ENCODE assay signal across 21 mouse cellular contexts in the genomic region with DNA sequence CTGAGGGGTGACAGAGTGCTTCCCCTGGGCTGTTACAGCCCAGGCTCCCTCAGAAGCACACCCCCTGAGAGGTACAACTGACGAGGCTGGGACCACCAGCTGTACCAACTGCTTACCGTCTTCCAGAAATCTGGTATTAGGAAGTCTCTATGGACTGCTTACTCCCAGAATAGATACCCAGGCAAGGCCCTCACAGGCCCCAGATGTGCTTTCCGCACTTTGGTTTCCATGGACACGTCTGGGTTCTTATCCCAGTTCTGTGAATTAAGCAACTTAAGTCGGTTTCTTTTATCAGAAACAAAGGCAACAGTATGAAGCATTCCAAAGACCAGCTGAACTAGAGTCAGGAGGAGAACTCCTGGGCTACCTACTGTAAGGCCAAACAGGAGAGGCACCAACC.
DNase-seq lines count a peak whose midpoint lies in the region; ATAC-seq lines count a peak whose summit lies in the region.
"Had no signal": no experiment of that assay in that cellular context is flagged by ENCODE, and none has a peak within 500 bp of the region (broad histone marks: within the 10 kb centered on the region; RNA-seq: fewer than 3 reads in every experiment).

No protein-coding gene starts in this region.

- DNase-seq in forebrain, embryonic 11.5 days (ENCODE audit: low spot score) = peak; percentile 46
- DNase-seq in midbrain, embryonic 11.5 days (ENCODE audit: low spot score, missing footprints) = no peak
- DNase-seq in neural tube, embryonic 10.5 days (ENCODE audit: extremely low spot score, low spot score) = no peak
- DNase-seq: adrenal gland, postnatal 10 days; cerebellum, adult 18-20 months; cerebellum, adult 9-11 months; cerebellum, postnatal 36 days; gastrocnemius, postnatal 10 days; heart, adult 2 months had no signal

- ATAC-seq in forebrain, embryonic 11.5 days (replicated peaks; ENCODE audit: low FRiP score) = no peak
- no peak for ATAC-seq in forebrain, embryonic 16.5 days
- no peak for ATAC-seq in hindbrain, embryonic 12.5 days (ENCODE audit: low FRiP score)
- no peak; the same call in 1 of the 2 replicates for ATAC-seq in hindbrain, embryonic 16.5 days
- no peak for ATAC-seq in midbrain, embryonic 13.5 days
- no peak for ATAC-seq in midbrain, embryonic 11.5 days (ENCODE audit: low FRiP score)
- ATAC-seq in neural tube, embryonic 13.5 days (ENCODE audit: low read depth) = no peak
- ATAC-seq: inflammation-experienced regulatory T-cells, adult 6 months; intestine, postnatal 0 days had no signal

- no peak overlapping the region for H3K9ac ChIP-seq in forebrain, embryonic 11.5 days (ENCODE audit: low read length)
- no peak overlapping the region for H3K9ac ChIP-seq in forebrain, embryonic 16.5 days (replicated peaks; ENCODE audit: low read depth, low read length)
- H3K9ac ChIP-seq in hindbrain, embryonic 12.5 days = no peak overlapping the region
- H3K9ac ChIP-seq in hindbrain, embryonic 16.5 days (ENCODE audit: low read depth, low read length) = no peak overlapping the region
- H3K9ac ChIP-seq in midbrain, embryonic 13.5 days (replicated peaks) = no peak overlapping the region
- H3K9ac ChIP-seq in midbrain, embryonic 11.5 days (ENCODE audit: low read length) = no peak overlapping the region
- H3K9ac ChIP-seq in neural tube, embryonic 13.5 days = no peak overlapping the region
- H3K9ac ChIP-seq: embryonic facial prominence, embryonic 15.5 days; heart, embryonic 15.5 days had no signal

- WGBS in forebrain, embryonic 11.5 days = 58% methylated on average over 5 of the region's 5 CpGs
- 29% methylated on average over 5 of the region's 5 CpGs for WGBS in forebrain, embryonic 16.5 days
- 49% methylated on average over 5 of the region's 5 CpGs for WGBS in hindbrain, embryonic 12.5 days
- 33% methylated on average over 5 of the region's 5 CpGs for WGBS in hindbrain, embryonic 16.5 days
- 20% methylated on average over 5 of the region's 5 CpGs for WGBS in midbrain, embryonic 13.5 days
- WGBS in midbrain, embryonic 11.5 days = 40% methylated on average over 5 of the region's 5 CpGs
- whole genome bisulfite sequencing in neural tube, embryonic 13.5 days = 45% methylated on average over 5 of the region's 5 CpGs

- H3K27me3 ChIP-seq in forebrain, embryonic 11.5 days (ENCODE audit: control insufficient read depth, insufficient read depth, low read length) = peaks cover 2% of the 10 kb centered on the region
- H3K27me3 ChIP-seq in forebrain, embryonic 16.5 days (replicated peaks; ENCODE audit: control insufficient read depth, insufficient read depth, low read length) = no peaks in the 10 kb centered on the region
- H3K27me3 ChIP-seq in hindbrain, embryonic 12.5 days = no peaks in the 10 kb centered on the region
- no peaks in the 10 kb centered on the region for H3K27me3 ChIP-seq in hindbrain, embryonic 16.5 days (replicated peaks; ENCODE audit: control insufficient read depth, insufficient read depth, low read length)
- H3K27me3 ChIP-seq in midbrain, embryonic 13.5 days = no peaks in the 10 kb centered on the region
- H3K27me3 ChIP-seq in midbrain, embryonic 11.5 days (ENCODE audit: control insufficient read depth, insufficient read depth, low read length) = no peaks in the 10 kb centered on the region
- H3K27me3 ChIP-seq in neural tube, embryonic 13.5 days = no peaks in the 10 kb centered on the region
- H3K27me3 ChIP-seq: heart, embryonic 15.5 days had no signal

- no peaks in the 10 kb centered on the region for H3K9me3 ChIP-seq in forebrain, embryonic 11.5 days (ENCODE audit: control insufficient read depth, low read length)
- H3K9me3 ChIP-seq in forebrain, embryonic 16.5 days (ENCODE audit: control insufficient read depth, low read length) = no peaks in the 10 kb centered on the region
- no peaks in the 10 kb centered on the region for H3K9me3 ChIP-seq in hindbrain, embryonic 12.5 days (replicated peaks)
- H3K9me3 ChIP-seq in hindbrain, embryonic 16.5 days (ENCODE audit: control insufficient read depth, low read length) = no peaks in the 10 kb centered on the region
- H3K9me3 ChIP-seq in midbrain, embryonic 13.5 days = no peaks in the 10 kb centered on the region
- no peaks in the 10 kb centered on the region for H3K9me3 ChIP-seq in midbrain, embryonic 11.5 days (ENCODE audit: control insufficient read depth, low read length)
- H3K9me3 ChIP-seq in neural tube, embryonic 13.5 days = no peaks in the 10 kb centered on the region
- H3K9me3 ChIP-seq: embryonic facial prominence, embryonic 15.5 days; forebrain, embryonic 10.5 days; heart, embryonic 15.5 days had no signal

- no peak overlapping the region for H3K27ac ChIP-seq in forebrain, embryonic 11.5 days (ENCODE audit: low read depth, low read length)
- no peak overlapping the region for H3K27ac ChIP-seq in forebrain, embryonic 16.5 days (ENCODE audit: low read length)
- peak overlapping the region; percentile 46 for H3K27ac ChIP-seq in hindbrain, embryonic 12.5 days
- H3K27ac ChIP-seq in hindbrain, embryonic 16.5 days (ENCODE audit: low read depth, low read length) = no peak overlapping the region
- H3K27ac ChIP-seq in midbrain, embryonic 13.5 days = peak overlapping the region; percentile 75
- no peak overlapping the region for H3K27ac ChIP-seq in midbrain, embryonic 11.5 days (ENCODE audit: low read depth, low read length)
- H3K27ac ChIP-seq in neural tube, embryonic 13.5 days (replicated peaks) = 0 out of 2 replicates have a peak overlapping the region, but pooled peaks have one; percentile 7
- H3K27ac ChIP-seq: embryonic facial prominence, embryonic 15.5 days; forebrain, embryonic 10.5 days; heart, adult 2 months; heart, embryonic 15.5 days had no signal

- H3K36me3 ChIP-seq in forebrain, embryonic 11.5 days (ENCODE audit: control insufficient read depth, insufficient read depth, low read length) = no peaks in the 10 kb centered on the region
- H3K36me3 ChIP-seq in forebrain, embryonic 16.5 days (ENCODE audit: control insufficient read depth, insufficient read depth) = no peaks in the 10 kb centered on the region
- no peaks in the 10 kb centered on the region for H3K36me3 ChIP-seq in hindbrain, embryonic 12.5 days
- no peaks in the 10 kb centered on the region for H3K36me3 ChIP-seq in hindbrain, embryonic 16.5 days (ENCODE audit: control insufficient read depth, insufficient read depth, low read length)
- no peaks in the 10 kb centered on the region for H3K36me3 ChIP-seq in midbrain, embryonic 13.5 days
- no peaks in the 10 kb centered on the region for H3K36me3 ChIP-seq in midbrain, embryonic 11.5 days (ENCODE audit: control insufficient read depth, insufficient read depth, low read length)
- no peaks in the 10 kb centered on the region for H3K36me3 ChIP-seq in neural tube, embryonic 13.5 days
- H3K36me3 ChIP-seq: embryonic facial prominence, embryonic 15.5 days; forebrain, embryonic 10.5 days; heart, embryonic 15.5 days had no signal

- H3K4me1 ChIP-seq in forebrain, embryonic 11.5 days (replicated peaks; ENCODE audit: control insufficient read depth, insufficient read depth, low read length) = no peaks in the 10 kb centered on the region; the same call in 1 of the 2 replicates
- H3K4me1 ChIP-seq in forebrain, embryonic 16.5 days (replicated peaks; ENCODE audit: control insufficient read depth, insufficient read depth, low read length) = peaks cover 9% of the 10 kb centered on the region
- H3K4me1 ChIP-seq in hindbrain, embryonic 12.5 days = peaks cover 33% of the 10 kb centered on the region
- no peaks in the 10 kb centered on the region; the same call in none of the 2 replicates for H3K4me1 ChIP-seq in hindbrain, embryonic 16.5 days (ENCODE audit: control insufficient read depth, insufficient read depth, low read depth, low read length)
- H3K4me1 ChIP-seq in midbrain, embryonic 13.5 days (replicated peaks) = peaks cover 41% of the 10 kb centered on the region
- peaks cover 9% of the 10 kb centered on the region; the same call in 1 of the 2 replicates for H3K4me1 ChIP-seq in midbrain, embryonic 11.5 days (ENCODE audit: control insufficient read depth, insufficient read depth, low read length)
- peaks cover 33% of the 10 kb centered on the region for H3K4me1 ChIP-seq in neural tube, embryonic 13.5 days (replicated peaks)
- H3K4me1 ChIP-seq: embryonic facial prominence, embryonic 15.5 days; heart, embryonic 15.5 days had no signal

- no peak overlapping the region for H3K4me3 ChIP-seq in forebrain, embryonic 11.5 days (ENCODE audit: low read depth, low read length)
- no peak overlapping the region for H3K4me3 ChIP-seq in forebrain, embryonic 16.5 days (replicated peaks; ENCODE audit: low read length)
- H3K4me3 ChIP-seq in hindbrain, embryonic 12.5 days = no peak overlapping the region
- no peak overlapping the region for H3K4me3 ChIP-seq in hindbrain, embryonic 16.5 days (ENCODE audit: low read length)
- H3K4me3 ChIP-seq in midbrain, embryonic 13.5 days (replicated peaks) = no peak overlapping the region
- no peak overlapping the region for H3K4me3 ChIP-seq in midbrain, embryonic 11.5 days (ENCODE audit: low read depth, low read length)
- no peak overlapping the region for H3K4me3 ChIP-seq in neural tube, embryonic 13.5 days
- H3K4me3 ChIP-seq: embryonic facial prominence, embryonic 15.5 days; erythroblast, embryonic 14.5 days; forebrain, embryonic 10.5 days; heart, adult 2 months; heart, embryonic 15.5 days had no signal

- H3K4me2 ChIP-seq in forebrain, embryonic 11.5 days (ENCODE audit: low read depth, low read length, severe bottlenecking) = no peak overlapping the region
- no peak overlapping the region for H3K4me2 ChIP-seq in forebrain, embryonic 16.5 days (ENCODE audit: low read length)
- H3K4me2 ChIP-seq in hindbrain, embryonic 12.5 days (replicated peaks) = no peak overlapping the region
- no peak overlapping the region for H3K4me2 ChIP-seq in hindbrain, embryonic 16.5 days (ENCODE audit: low read length)
- no peak overlapping the region for H3K4me2 ChIP-seq in midbrain, embryonic 13.5 days (replicated peaks)
- no peak overlapping the region for H3K4me2 ChIP-seq in midbrain, embryonic 11.5 days
- H3K4me2 ChIP-seq in neural tube, embryonic 13.5 days = no peak overlapping the region
- H3K4me2 ChIP-seq: embryonic facial prominence, embryonic 15.5 days; heart, embryonic 11.5 days; heart, embryonic 15.5 days had no signal

Comparison
In these comparisons a context has a peak if more than half of its experiments do, and no peak if none do; other contexts are left out.
1. H3K27ac ChIP-seq: peak in hindbrain, embryonic 12.5 days (single experiment), midbrain, embryonic 13.5 days (single experiment) and neural tube, embryonic 13.5 days (single experiment); none in forebrain, embryonic 11.5 days (single experiment), forebrain, embryonic 16.5 days (single experiment), hindbrain, embryonic 16.5 days (single experiment) and midbrain, embryonic 11.5 days (single experiment).